Mouse (Mus musculus): ENCODE measurements at regions not wholly inside any gene's neighbourhood (a gene's known extent, or its start where the extent isn't known, plus 50 kb on each side); places are given as distances from the start of the nearest gene placed in this dataset.

DNA sequence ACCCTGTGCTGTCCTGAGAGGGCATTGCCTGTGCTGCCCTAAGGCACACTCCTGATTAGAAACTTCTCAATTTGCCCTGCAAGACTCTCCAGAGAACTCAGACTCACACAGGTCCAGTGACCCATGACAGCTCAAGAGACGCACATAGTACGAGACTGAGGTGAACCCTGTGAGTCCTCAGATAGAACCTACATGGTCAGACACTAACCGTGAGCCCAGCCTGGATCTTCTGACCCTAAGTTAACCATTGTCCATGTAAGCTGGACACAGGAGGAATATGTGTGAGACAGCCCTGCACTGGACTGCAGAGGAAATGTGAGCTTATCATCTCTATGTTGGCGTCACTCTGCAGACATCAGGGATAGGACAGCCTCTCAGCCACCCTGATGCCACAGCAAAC, 91.4 kb upstream of the Selenok start:
- DNase-seq (ENCODE audit: low spot score), result no peak

DNA sequence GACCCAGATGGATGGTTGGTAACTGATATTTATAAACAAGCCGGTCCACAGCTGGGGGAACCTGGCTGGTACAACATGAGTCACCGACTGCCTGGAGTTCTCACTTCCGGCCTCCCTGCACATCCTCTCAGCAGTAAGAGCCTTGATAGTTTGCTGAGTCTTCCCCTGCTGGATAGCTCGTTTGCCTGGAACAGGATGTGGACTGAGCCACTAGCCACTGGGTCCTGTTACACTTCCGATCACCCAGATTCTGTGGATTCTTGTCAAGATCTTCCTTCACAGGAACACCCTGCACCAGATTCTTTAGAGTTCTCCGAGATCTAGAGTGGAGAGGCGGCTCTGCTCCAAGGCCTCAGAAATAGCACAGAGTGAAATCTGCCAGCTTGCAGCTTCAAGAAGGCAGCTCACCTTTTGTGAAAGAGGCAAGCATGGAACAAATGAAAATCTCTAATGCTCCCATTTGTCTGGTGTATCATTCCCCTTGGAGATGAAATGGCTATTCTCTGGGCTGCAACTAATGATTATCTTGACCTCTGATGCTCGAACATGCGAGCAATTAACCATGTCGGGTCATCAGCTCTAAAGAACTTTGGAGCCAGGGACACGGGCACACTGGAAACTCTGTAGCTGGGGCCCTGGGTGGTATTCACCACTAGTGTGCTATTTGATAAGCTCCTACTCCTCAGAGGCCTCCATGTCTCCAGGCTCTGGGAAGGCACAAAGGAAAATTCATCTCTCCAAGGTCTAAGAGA, 90.3 kb upstream of the Selenok start:
- DNase-seq (ENCODE audit: low spot score), result peak; percentile 9

DNA sequence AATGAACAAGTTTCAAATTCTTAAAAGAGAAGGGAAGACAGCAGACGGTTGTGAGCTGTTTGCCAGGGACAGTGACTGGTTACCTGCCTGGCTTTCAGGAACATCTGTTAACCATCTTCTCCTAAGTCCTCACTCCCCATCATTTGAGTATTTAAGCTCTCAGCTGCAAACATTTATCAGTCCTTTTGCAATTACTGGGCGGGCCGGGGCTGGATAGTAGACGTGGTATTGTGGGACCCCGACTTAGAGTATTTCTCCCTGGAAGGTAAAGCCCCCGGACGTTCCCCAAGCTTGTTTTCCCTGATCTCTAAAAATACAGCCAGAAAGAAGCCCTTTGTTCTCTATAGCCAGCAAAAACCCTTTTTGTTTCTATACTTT, 89.7 kb upstream of the Selenok start:
- DNase-seq (ENCODE audit: low spot score), result no peak

DNA sequence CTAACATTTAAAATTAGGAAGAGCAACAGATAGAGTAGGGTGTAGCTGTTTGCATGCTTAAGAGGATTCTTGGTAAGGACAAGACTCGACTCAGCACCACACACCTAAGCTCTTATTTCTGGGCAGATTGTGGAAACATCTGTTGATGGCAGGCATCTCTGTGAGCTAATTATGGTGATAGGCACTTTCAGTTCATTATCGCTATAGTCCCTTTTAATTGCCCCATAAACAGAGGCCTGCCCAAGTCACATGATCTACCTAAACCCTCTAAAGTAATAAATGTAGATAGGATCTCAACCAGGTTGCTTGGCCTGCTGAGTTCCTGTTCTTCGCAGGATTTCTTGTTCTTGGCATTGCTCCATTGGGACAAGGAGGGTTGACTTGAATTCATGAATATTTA, 88.8 kb upstream of the Selenok start:
- DNase-seq (ENCODE audit: low spot score), result no peak

DNA sequence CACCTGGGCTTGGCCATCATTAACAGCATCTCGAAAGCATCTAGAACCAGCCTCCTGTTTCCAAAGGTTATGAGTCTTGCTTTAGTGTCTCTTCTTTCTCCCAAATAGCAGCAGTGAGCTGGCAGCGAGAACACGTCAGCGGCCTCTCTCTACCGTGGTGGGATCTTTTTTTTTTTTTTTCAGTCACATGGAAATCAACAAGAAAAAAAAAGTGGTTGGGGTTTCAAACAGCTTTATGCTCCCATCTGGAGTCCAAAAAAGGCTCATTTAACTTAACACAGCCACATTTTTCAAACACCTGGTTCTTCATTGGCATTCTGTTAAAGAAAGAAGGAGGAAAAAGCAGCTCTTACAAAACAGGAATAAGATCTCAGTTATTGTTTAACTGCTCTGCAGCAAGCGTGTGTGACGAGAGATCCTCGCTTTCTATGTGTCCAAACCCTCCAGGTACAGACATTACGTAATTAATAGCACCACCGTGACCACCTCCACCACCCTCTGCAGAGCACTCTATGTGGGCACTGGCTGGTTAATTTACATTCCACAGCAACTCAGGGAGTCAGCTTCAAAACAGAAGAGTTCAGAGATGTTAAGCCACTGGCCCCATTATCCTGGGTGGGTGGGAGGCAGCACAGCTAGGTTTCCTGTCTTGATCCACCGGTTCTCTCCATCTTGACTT, 85.3 kb upstream of the Selenok start:
- peak; percentile 15 for DNase-seq (ENCODE audit: low spot score)

DNA sequence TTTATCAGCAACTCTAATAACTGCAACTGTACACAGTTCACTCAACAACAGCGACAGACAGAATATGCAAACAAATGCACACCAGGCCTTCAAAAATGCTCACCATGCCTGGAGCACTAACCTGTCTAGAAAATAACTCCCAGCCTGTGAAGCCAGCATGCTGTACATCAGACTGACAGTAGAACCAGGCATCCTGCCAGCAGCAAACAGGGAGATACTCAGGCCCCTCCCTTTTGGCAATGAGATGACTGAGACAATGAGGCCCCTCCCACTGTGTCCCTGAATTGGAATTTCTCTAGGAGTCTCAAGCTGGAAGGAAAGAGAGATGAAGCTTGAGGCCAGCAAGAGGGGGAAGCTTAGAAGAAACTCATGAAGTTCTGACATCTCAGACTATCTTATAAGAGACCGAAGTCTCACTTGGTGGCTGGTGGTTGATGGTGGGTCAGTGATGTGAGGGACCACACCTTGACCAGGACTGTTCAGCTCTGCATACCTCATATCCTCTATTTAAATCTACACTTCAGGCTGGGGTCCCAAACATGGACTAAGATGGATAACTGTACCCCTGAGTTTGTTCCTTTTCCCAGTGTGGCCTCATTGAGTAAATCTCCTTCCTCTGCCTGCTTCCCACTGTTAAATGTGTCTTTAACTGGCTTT, 72.6 kb upstream of the Selenok start:
- DNase-seq (ENCODE audit: low spot score), result peak; percentile 25

DNA sequence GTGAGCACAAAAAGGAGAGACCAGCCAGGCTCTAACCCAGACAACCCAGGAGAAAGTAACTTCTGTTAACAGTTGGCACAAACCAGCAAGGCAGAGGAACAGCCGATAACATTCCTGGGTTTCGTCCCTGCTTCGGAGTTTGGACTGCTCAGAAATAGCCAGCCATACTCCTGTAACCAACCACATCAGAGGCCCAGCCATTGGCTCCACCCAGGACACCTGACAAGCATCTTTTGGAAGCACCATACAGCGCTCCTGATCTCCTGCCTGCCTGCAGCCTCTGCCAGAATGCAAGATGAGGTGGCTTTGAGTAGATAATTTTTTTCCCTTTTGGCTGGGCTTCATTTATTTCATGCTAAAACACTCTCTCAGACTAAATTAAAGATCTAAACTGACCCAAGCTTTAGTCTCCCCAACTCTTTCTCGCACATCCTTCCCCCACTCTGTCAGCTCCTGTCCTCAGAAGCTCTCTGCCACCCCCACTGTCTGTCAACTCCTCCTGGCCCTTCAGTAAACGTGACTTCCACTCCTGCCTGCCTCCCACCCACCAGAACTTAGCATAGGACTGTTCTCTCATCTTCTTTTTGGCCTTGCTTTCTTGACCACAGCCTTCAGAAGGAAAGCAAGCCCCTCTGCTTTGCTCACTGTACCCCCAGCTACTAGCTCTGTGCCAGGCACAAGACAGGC, 72.0 kb upstream of the Selenok start:
- DNase-seq (ENCODE audit: low spot score), result no peak

DNA sequence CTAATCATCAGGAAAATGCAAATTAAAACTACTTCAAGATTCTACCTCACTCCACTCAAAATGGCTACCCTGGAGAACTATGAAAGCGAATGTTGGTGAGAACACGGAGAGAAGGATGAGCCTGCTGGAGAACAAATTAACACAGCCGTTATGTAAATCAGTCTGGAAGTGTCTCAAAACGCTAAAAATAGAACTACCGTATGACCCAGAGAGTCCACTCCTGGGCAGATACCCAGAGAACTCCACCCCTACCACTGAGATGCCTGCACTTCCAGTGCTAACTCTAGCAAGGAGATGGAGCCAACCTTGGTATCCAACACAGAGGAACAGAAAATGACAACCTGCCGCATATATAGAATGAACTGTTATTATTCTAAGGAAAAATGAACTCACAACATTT, 67.2 kb upstream of the Selenok start:
- no peak for DNase-seq (ENCODE audit: low spot score)

DNA sequence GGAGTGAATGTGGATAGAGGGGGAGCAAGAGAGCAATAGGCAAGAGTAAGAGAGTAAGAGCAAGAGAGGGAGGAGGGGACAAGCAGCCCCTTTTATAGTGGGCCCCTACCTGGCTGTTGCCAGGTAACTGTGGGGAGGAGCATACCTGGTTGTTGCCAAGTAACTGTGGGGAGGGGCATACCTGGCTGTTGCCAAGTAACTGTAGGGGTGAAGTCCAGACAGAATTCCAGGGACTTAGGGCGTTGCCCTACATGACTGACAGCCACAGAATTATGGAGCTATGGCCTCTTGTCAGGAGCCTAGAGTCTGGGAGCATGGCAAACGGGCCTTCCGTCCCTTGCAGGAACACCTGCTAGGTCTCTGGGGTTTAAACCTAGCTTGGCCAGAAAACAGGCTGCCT, 64.5 kb upstream of the Selenok start:
- DNase-seq (ENCODE audit: low spot score), result no peak

DNA sequence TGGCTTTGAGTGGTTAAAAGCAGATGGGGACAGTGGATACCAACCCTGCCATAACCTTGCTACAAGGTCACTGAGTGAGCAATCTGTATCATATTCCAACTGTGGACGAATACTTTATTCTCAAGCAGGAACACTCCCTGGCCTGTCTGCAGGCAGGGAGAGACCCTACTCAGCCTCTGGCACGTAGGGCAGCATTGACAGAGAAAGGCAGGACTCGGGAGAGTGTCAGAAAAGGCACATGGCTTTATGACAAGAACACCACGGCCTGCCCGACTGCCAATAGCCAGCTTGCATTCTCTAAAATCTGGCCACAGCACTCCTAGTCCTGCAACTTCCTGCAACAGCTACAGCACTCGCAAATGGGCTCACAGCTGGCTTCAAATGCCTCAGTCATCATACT, 63.3 kb upstream of the Selenok start:
- DNase-seq (ENCODE audit: low spot score), result no peak

DNA sequence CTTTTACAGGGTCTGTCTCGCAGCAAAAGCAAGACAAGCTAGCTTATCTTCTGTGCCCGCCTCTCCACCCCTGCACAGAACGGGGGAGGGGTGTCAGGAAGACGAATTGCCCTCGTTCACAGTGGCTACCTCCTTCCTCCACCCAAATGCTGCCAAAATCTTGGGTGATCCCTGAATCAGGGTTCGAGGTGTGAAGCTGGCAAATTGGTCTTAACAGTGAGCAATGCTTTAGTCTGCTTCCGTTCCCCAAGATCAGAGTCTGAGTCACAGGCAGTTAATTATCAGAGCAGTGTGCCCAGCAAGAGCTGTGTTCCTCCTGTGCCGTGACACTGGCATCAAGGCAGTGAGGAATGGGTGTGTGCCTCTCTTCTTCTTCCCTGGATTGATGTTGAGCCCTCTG, 58.4 kb upstream of the Selenok start:
- no peak for DNase-seq (ENCODE audit: low spot score)
